Mouse (Mus musculus) embryonic fibroblast, embryonic 13.5 days (primary cell): Measurements from ENCODE around the gene Tex14.

ENCODE experiments used
- CTCF ChIP-seq: IDR thresholded peaks from 2 replicates; pipeline ENCODE4 v1.5.1; 2011; ENCODE audit warnings: mild to moderate bottlenecking, control low read depth, low read length, moderate library complexity, borderline replicate concordance; ENCODE audit not compliant: insufficient read depth
- POLR2A ChIP-seq: IDR thresholded peaks from 2 replicates; pipeline ENCODE4 v1.6.1; 2011; ENCODE audit warnings: low read depth, mild to moderate bottlenecking, control low read depth, low read length, moderate library complexity

DNA sequence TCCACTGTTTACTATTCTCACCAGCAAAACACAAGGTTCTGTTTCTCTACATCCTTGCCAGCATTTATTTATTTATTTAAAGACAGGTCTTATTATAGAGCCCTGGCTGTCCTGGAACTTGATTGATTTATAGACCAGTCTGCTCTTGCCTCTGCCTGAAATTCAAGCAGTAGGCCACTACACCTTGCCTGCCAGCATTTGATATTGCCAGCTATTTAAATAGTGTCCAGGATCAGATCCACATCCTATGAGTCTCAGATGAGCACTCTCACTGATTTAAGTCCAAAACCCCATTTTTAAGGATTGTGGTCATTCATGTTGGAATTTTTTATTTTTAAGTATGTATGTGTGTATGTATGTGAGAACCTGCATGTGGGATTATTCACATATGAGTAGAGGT is 16.0 kb downstream of the Tex14 start:
- TF ChIP-seq CTCF (no peak), POLR2A (no peak)
